Mouse (Mus musculus): Measurements from ENCODE around the gene Hpse2. TPM values are rescaled to one million over a fixed set of nuclear protein-coding genes. Genes with fewer than 3 reads are reported as not detected.

The Hpse2 gene
- polyA plus RNA-seq, 1 experiment from 2014 or later = 14.9 TPM

GRCm38 (mm10) chr19:42764398-42764797, 623.8 kb downstream of the Hpse2 start:
- 0 out of 2 replicates have a peak overlapping the region, but pooled peaks have one; percentile 11 for H3K27ac ChIP-seq
- ATAC-seq (ENCODE audit: insufficient number of reproducible peaks, insufficient read depth, low FRiP score, low TSS enrichment) = no peak
- no peak overlapping the region for H3K4me3 ChIP-seq
- 55% methylated on average over 10 of the region's 10 CpGs for WGBS
- H3K9ac ChIP-seq = no peak overlapping the region
- 0 out of 2 replicates have a peak overlapping the region, but pooled peaks have one; percentile 17 for H3K4me2 ChIP-seq (replicated peaks)
- 0 out of 2 replicates have a peak, but pooled peaks cover 3% of the 10 kb centered on the region for H3K36me3 ChIP-seq
- H3K27me3 ChIP-seq = no peaks in the 10 kb centered on the region
- H3K4me1 ChIP-seq = peaks cover 16% of the 10 kb centered on the region
- no peaks in the 10 kb centered on the region for H3K9me3 ChIP-seq

- Histone ChIP-seq H3K27ac (no peak overlapping the region), H3K4me2 (replicated peaks) (no peak overlapping the region), H3K9me3 (no peaks in the 10 kb centered on the region), H3K36me3 (no peaks in the 10 kb centered on the region), H3K9ac (no peak overlapping the region), H3K27me3 (no peaks in the 10 kb centered on the region), H3K4me3 (no peak overlapping the region), H3K4me1 (peaks cover 29% of the 10 kb centered on the region)
- ATAC-seq (ENCODE audit: insufficient number of reproducible peaks, insufficient read depth, low FRiP score, low TSS enrichment) = no peak
- WGBS = 90% methylated on average over 6 of the region's 6 CpGs
Measured at GRCm38 (mm10) chr19:42756671-42757070, 631.5 kb downstream of the Hpse2 start.

- Histone ChIP-seq H3K9ac (no peak overlapping the region), H3K4me3 (no peak overlapping the region), H3K27me3 (no peaks in the 10 kb centered on the region), H3K4me2 (replicated peaks) (no peak overlapping the region), H3K27ac (no peak overlapping the region), H3K9me3 (no peaks in the 10 kb centered on the region), H3K4me1 (peaks cover 29% of the 10 kb centered on the region), H3K36me3 (no peaks in the 10 kb centered on the region)
- ATAC-seq (ENCODE audit: insufficient number of reproducible peaks, insufficient read depth, low FRiP score, low TSS enrichment) = no peak
- WGBS = 71% methylated on average over 15 of the region's 15 CpGs
Measured at GRCm38 (mm10) chr19:42755148-42755870, 632.8 kb downstream of the Hpse2 start.

- peak overlapping the region; percentile 81 for H3K27ac ChIP-seq
- peaks cover 29% of the 10 kb centered on the region for H3K4me1 ChIP-seq
- 35% methylated on average over 11 of the region's 11 CpGs for WGBS
- H3K4me3 ChIP-seq = no peak overlapping the region
- no peak overlapping the region for H3K9ac ChIP-seq
- no peaks in the 10 kb centered on the region for H3K36me3 ChIP-seq
- H3K27me3 ChIP-seq = no peaks in the 10 kb centered on the region
- H3K4me2 ChIP-seq (replicated peaks) = peak overlapping the region; percentile 61
- no peak; the same call in 1 of the 2 replicates for ATAC-seq (ENCODE audit: insufficient number of reproducible peaks, insufficient read depth, low FRiP score, low TSS enrichment)
- no peaks in the 10 kb centered on the region for H3K9me3 ChIP-seq
Measured at GRCm38 (mm10) chr19:42753141-42753917, 634.8 kb downstream of the Hpse2 start.

GRCm38 (mm10) chr19:42752363-42752931, 635.7 kb downstream of the Hpse2 start, which contains the start of gene Pyroxd2:
TSS of gene Pyroxd2 (minus strand) at chr19:42752775.
- WGBS = 5% methylated on average over 22 of the region's 22 CpGs
- Histone ChIP-seq H3K9me3 (no peaks in the 10 kb centered on the region), H3K9ac (peak within 1 kb of the TSS; percentile 46), H3K36me3 (no peaks in the 10 kb centered on the region), H3K4me1 (peaks cover 29% of the 10 kb centered on the region), H3K4me3 (peak within 1 kb of the TSS; percentile 32), H3K4me2 (replicated peaks) (peak within 1 kb of the TSS; percentile 61), H3K27ac (peak within 1 kb of the TSS; percentile 81), H3K27me3 (no peaks in the 10 kb centered on the region)
- peak; percentile 80 for ATAC-seq (ENCODE audit: insufficient number of reproducible peaks, insufficient read depth, low FRiP score, low TSS enrichment)

- Histone ChIP-seq H3K4me1 (peaks cover 25% of the 10 kb centered on the region), H3K9me3 (no peaks in the 10 kb centered on the region), H3K9ac (no peak overlapping the region), H3K4me3 (no peak overlapping the region), H3K4me2 (replicated peaks) (no peak overlapping the region), H3K27me3 (no peaks in the 10 kb centered on the region), H3K27ac (no peak overlapping the region), H3K36me3 (no peaks in the 10 kb centered on the region)
- 79% methylated on average over 11 of the region's 11 CpGs for WGBS
- ATAC-seq (ENCODE audit: insufficient number of reproducible peaks, insufficient read depth, low FRiP score, low TSS enrichment) = no peak
Measured at GRCm38 (mm10) chr19:42750196-42750595, 638.0 kb downstream of the Hpse2 start.

GRCm38 (mm10) chr19:42746702-42747101, 641.5 kb downstream of the Hpse2 start:
- H3K9me3 ChIP-seq = no peaks in the 10 kb centered on the region
- H3K27me3 ChIP-seq = no peaks in the 10 kb centered on the region
- H3K27ac ChIP-seq = no peak overlapping the region
- no peak overlapping the region for H3K4me2 ChIP-seq (replicated peaks)
- ATAC-seq (ENCODE audit: insufficient number of reproducible peaks, insufficient read depth, low FRiP score, low TSS enrichment) = no peak
- no peak overlapping the region for H3K9ac ChIP-seq
- no peaks in the 10 kb centered on the region for H3K4me1 ChIP-seq
- WGBS = 90% methylated on average over 8 of the region's 8 CpGs
- H3K36me3 ChIP-seq = no peaks in the 10 kb centered on the region
- no peak overlapping the region for H3K4me3 ChIP-seq

- no peaks in the 10 kb centered on the region for H3K4me1 ChIP-seq
- H3K9me3 ChIP-seq = no peaks in the 10 kb centered on the region
- H3K4me3 ChIP-seq = no peak overlapping the region
- no peaks in the 10 kb centered on the region for H3K27me3 ChIP-seq
- no peak overlapping the region for H3K9ac ChIP-seq
- 82% methylated on average over 4 of the region's 4 CpGs for WGBS
- ATAC-seq (ENCODE audit: insufficient number of reproducible peaks, insufficient read depth, low FRiP score, low TSS enrichment) = no peak
- H3K36me3 ChIP-seq = no peaks in the 10 kb centered on the region
- no peak overlapping the region for H3K4me2 ChIP-seq (replicated peaks)
- no peak overlapping the region for H3K27ac ChIP-seq
Measured at GRCm38 (mm10) chr19:42745869-42746224, 642.3 kb downstream of the Hpse2 start.

- H3K27ac ChIP-seq = no peak overlapping the region
- no peaks in the 10 kb centered on the region for H3K27me3 ChIP-seq
- H3K9me3 ChIP-seq = no peaks in the 10 kb centered on the region
- 52% methylated on average over 9 of the region's 9 CpGs for WGBS
- H3K4me2 ChIP-seq (replicated peaks) = no peak overlapping the region
- no peak overlapping the region for H3K4me3 ChIP-seq
- no peak for ATAC-seq (ENCODE audit: insufficient number of reproducible peaks, insufficient read depth, low FRiP score, low TSS enrichment)
- no peaks in the 10 kb centered on the region for H3K4me1 ChIP-seq
- no peaks in the 10 kb centered on the region for H3K36me3 ChIP-seq
- no peak overlapping the region for H3K9ac ChIP-seq
Measured at GRCm38 (mm10) chr19:42745084-42745868, 642.9 kb downstream of the Hpse2 start.

GRCm38 (mm10) chr19:42744162-42744586, 644.0 kb downstream of the Hpse2 start:
- no peak for ATAC-seq (ENCODE audit: insufficient number of reproducible peaks, insufficient read depth, low FRiP score, low TSS enrichment)
- no peaks in the 10 kb centered on the region for H3K4me1 ChIP-seq
- H3K27me3 ChIP-seq = no peaks in the 10 kb centered on the region
- H3K36me3 ChIP-seq = no peaks in the 10 kb centered on the region
- no peak overlapping the region for H3K9ac ChIP-seq
- H3K4me3 ChIP-seq = no peak overlapping the region
- no peaks in the 10 kb centered on the region for H3K9me3 ChIP-seq
- no peak overlapping the region for H3K27ac ChIP-seq
- WGBS = 29% methylated on average over 4 of the region's 4 CpGs
- H3K4me2 ChIP-seq (replicated peaks) = no peak overlapping the region

GRCm38 (mm10) chr19:42743261-42743660, 644.9 kb downstream of the Hpse2 start:
- Histone ChIP-seq H3K27ac (no peak overlapping the region), H3K9me3 (no peaks in the 10 kb centered on the region), H3K9ac (no peak overlapping the region), H3K4me3 (no peak overlapping the region), H3K36me3 (no peaks in the 10 kb centered on the region), H3K4me2 (replicated peaks) (no peak overlapping the region), H3K27me3 (no peaks in the 10 kb centered on the region), H3K4me1 (no peaks in the 10 kb centered on the region)
- WGBS = 78% methylated on average over 16 of the region's 16 CpGs
- ATAC-seq (ENCODE audit: insufficient number of reproducible peaks, insufficient read depth, low FRiP score, low TSS enrichment) = no peak

Measured in embryonic facial prominence, embryonic 12.5 days (tissue).